Mouse (Mus musculus): ENCODE results near the gene Gm15517. TPM values are rescaled to one million over a fixed set of nuclear protein-coding genes. Genes with fewer than 3 reads are reported as not detected.

Gm15517 gene
- not detected in 2 replicates for polyA plus RNA-seq (2015; fragmentation: Nextera tagmentation; extraction: Ambion mirVana)

GRCm38 (mm10) chr7:44261147-44261546, at the start of gene Gm15517:
TSS of gene Gm15517 (plus strand) at chr7:44261447.

GRCm38 (mm10) chr7:44215645-44216044, 45.6 kb upstream of the Gm15517 start, which contains the start of gene Klk1b5:
TSS of gene Klk1b5 (plus strand) at chr7:44215945.

GRCm38 (mm10) chr7:44225076-44225475, 36.2 kb upstream of the Gm15517 start, which contains the start of gene Klk1:
TSS of gene Klk1 (plus strand) at chr7:44225360.

DNA sequence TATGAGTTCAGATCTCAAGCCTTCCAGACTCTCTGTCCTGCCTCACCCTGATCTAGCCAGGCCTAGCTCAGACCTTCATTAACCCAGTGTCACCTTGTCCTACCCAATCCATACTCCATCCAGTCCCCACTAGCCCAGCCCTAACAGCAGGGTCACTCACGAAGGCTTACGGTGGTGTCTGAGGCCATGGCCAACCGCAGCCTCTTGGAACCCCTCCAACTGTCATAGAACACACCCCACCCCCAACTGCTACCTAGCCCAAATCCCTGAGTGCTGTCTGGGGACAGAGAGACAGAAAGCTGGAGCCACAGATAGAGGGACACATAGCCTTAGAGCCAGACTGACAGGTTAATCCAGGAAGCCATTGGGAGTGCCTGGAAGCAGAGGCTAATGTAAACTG, 25.3 kb upstream of the Gm15517 start, which contains the start of gene Gm36864:
Gm36864 (plus strand) TSS at position 269 of the 400 bp plus-strand sequence.

GRCm38 (mm10) chr7:44246055-44246983, 14.9 kb upstream of the Gm15517 start, which contains the start of the genes 1700028J19Rik and 2410002F23Rik:
TSS of gene 1700028J19Rik (minus strand) at chr7:44246695.
TSS of gene 2410002F23Rik (plus strand) at chr7:44246722.

GRCm38 (mm10) chr7:44257278-44257677, 4.0 kb upstream of the Gm15517 start, which contains the start of gene Acp4:
TSS of gene Acp4 (minus strand) at chr7:44257378.

DNA sequence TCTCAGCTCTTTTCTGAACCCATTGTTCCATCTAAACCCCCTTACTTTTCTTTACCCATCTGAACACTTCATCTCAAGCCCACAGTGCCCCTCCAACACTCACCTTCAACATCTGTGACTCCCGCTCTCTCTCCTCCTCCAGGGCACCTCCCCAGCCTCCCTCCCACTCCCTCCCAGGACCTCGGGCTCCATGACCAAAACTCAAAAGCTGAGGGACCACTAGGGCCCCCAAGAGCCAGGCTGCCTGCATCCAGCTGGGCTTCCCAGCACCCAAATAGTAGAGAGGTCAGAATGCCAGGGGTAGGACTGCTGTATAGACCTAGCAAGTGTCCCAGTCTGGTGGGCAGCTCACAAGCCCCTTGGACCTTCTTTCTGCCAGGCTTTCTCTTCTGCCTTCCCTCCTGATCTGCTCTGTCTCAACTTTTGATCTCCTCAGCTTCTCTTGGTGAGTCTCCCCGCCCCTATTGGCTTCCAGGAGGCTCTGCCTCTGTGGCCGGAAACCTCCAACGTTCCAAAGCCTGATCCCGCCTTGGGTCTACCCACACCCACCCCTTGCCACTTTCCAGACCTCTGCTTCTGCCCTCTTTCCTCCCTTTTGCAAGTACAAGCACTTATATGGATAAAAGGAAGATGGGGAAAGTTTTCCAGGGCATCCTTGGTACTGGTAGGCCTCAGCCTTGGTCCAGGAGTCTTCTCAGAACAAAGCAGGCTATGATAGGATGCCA, 45.4 kb downstream of the Gm15517 start, which contains the start of gene Clec11a:
Clec11a (minus strand) TSS at position 387 of the 725 bp plus-strand sequence.

GRCm38 (mm10) chr7:44309475-44310284, 48.4 kb downstream of the Gm15517 start, which contains the start of gene Shank1:
TSS of gene Shank1 (plus strand) at chr7:44310253.

Other genes starting within 250 kb of the Gm15517 start
- gene Klk1b26, start 249.3 kb upstream of the Gm15517 start, polyA plus RNA-seq (2015; fragmentation: Nextera tagmentation; extraction: Ambion mirVana): not detected in 2 replicates
- gene Klk1b27, start 209.2 kb upstream of the Gm15517 start, polyA plus RNA-seq (2015; fragmentation: Nextera tagmentation; extraction: Ambion mirVana): not detected in 2 replicates
- gene Klk1b21, start 159.1 kb upstream of the Gm15517 start, polyA plus RNA-seq (2015; fragmentation: Nextera tagmentation; extraction: Ambion mirVana): not detected in 2 replicates
- gene Klk1b22, start 148.8 kb upstream of the Gm15517 start, polyA plus RNA-seq (2015; fragmentation: Nextera tagmentation; extraction: Ambion mirVana): not detected in 2 replicates
- not detected in 2 replicates for gene Klk1b16, start 124.7 kb upstream of the Gm15517 start, polyA plus RNA-seq (2015; fragmentation: Nextera tagmentation; extraction: Ambion mirVana)
- gene Klk1b24, start 73.2 kb upstream of the Gm15517 start, polyA plus RNA-seq (2015; fragmentation: Nextera tagmentation; extraction: Ambion mirVana): not detected in 2 replicates
- gene Klk1b3, start 63.3 kb upstream of the Gm15517 start, polyA plus RNA-seq (2015; fragmentation: Nextera tagmentation; extraction: Ambion mirVana): not detected in 2 replicates
- not detected in 2 replicates for gene Klk1b4, start 54.0 kb upstream of the Gm15517 start, polyA plus RNA-seq (2015; fragmentation: Nextera tagmentation; extraction: Ambion mirVana)
- not detected in 2 replicates for gene Klk1b5, start 45.5 kb upstream of the Gm15517 start, polyA plus RNA-seq (2015; fragmentation: Nextera tagmentation; extraction: Ambion mirVana)
- gene Klk1, start 36.1 kb upstream of the Gm15517 start, polyA plus RNA-seq (2015; fragmentation: Nextera tagmentation; extraction: Ambion mirVana): 0.37 and 1.4 TPM in 2 replicates
- 0.17 TPM in 1 of 2 replicates, not detected in the other for gene Gm36864, start 25.3 kb upstream of the Gm15517 start, polyA plus RNA-seq (2015; fragmentation: Nextera tagmentation; extraction: Ambion mirVana)
- gene 1700028J19Rik, start 14.8 kb upstream of the Gm15517 start, polyA plus RNA-seq (2015; fragmentation: Nextera tagmentation; extraction: Ambion mirVana): 0.58 and 2.0 TPM in 2 replicates
- gene 2410002F23Rik, start 14.7 kb upstream of the Gm15517 start, polyA plus RNA-seq (2015; fragmentation: Nextera tagmentation; extraction: Ambion mirVana): 76.2 and 139 TPM in 2 replicates
- not detected in 2 replicates for gene Acp4, start 4.1 kb upstream of the Gm15517 start, polyA plus RNA-seq (2015; fragmentation: Nextera tagmentation; extraction: Ambion mirVana)
- 9.6 and 11.3 TPM in 2 replicates for gene Clec11a, start 45.5 kb downstream of the Gm15517 start, polyA plus RNA-seq (2015; fragmentation: Nextera tagmentation; extraction: Ambion mirVana)
- gene Shank1, start 48.8 kb downstream of the Gm15517 start, polyA plus RNA-seq (2015; fragmentation: Nextera tagmentation; extraction: Ambion mirVana): 2.0 and 2.9 TPM in 2 replicates
- 3.1 and 3.6 TPM in 2 replicates for gene Syt3, start 122.7 kb downstream of the Gm15517 start, polyA plus RNA-seq (2015; fragmentation: Nextera tagmentation; extraction: Ambion mirVana)
- gene 1700008O03Rik, start 124.4 kb downstream of the Gm15517 start, polyA plus RNA-seq (2015; fragmentation: Nextera tagmentation; extraction: Ambion mirVana): 1.2 and 2.0 TPM in 2 replicates
- gene Lrrc4b, start 167.6 kb downstream of the Gm15517 start, polyA plus RNA-seq (2015; fragmentation: Nextera tagmentation; extraction: Ambion mirVana): 1.3 and 3.1 TPM in 2 replicates
- gene Aspdh, start 203.9 kb downstream of the Gm15517 start, polyA plus RNA-seq (2015; fragmentation: Nextera tagmentation; extraction: Ambion mirVana): 1.4 and 2.2 TPM in 2 replicates
- 53.4 and 55.2 TPM in 2 replicates for gene Josd2, start 206.5 kb downstream of the Gm15517 start, polyA plus RNA-seq (2015; fragmentation: Nextera tagmentation; extraction: Ambion mirVana)
- gene Emc10, start 235.1 kb downstream of the Gm15517 start, polyA plus RNA-seq (2015; fragmentation: Nextera tagmentation; extraction: Ambion mirVana): 102 and 104 TPM in 2 replicates
- gene Fam71e1, start 235.1 kb downstream of the Gm15517 start, polyA plus RNA-seq (2015; fragmentation: Nextera tagmentation; extraction: Ambion mirVana): 17.2 and 25.9 TPM in 2 replicates